Mouse (Mus musculus): ENCODE data around the gene Prr19. TPM values are rescaled to one million over a fixed set of nuclear protein-coding genes. Genes with fewer than 3 reads are reported as not detected.

Prr19 gene
- polyA plus RNA-seq, 1 experiment: 0.20 TPM

DNA sequence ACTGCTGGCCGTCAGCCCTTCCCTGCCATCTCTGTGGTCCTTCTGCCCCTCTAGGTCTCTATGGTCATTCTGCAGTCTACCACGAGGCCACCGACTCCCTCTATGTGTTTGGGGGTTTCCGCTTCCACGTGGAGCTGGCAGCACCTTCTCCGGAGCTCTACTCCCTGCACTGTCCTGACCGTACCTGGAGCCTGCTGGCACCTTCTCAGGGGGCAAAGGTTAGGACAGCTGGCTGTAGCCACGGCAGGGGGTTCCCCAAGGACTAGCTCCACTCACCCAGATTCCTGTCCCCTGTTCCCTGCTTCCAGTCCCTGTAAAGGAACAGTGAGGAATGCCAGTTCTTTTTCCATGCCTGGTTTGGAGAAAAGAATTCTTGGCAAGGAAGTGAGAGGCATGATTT is 47.6 kb downstream of the Prr19 start:
- no peaks in the 10 kb centered on the region for H3K27me3 ChIP-seq (ENCODE audit: control insufficient read depth, insufficient read depth, low read length)
- no peak for DNase-seq
- no peaks in the 10 kb centered on the region for H3K4me1 ChIP-seq (ENCODE audit: control insufficient read depth, insufficient read depth, low read length)
- no peak overlapping the region for H3K27ac ChIP-seq (ENCODE audit: insufficient read depth, low read length)
- 83% methylated on average over 8 of the region's 8 CpGs for WGBS
- no peak overlapping the region for H3K4me3 ChIP-seq (replicated peaks; ENCODE audit: insufficient read depth, low read depth, low read length)
- TF ChIP-seq POLR2A (IDR thresholded peaks at IDR 0.05; ENCODE audit: borderline replicate concordance, insufficient read depth, low read length) (no peak), CTCF (IDR thresholded peaks at IDR 0.05; ENCODE audit: borderline replicate concordance, insufficient read depth, low read depth, low read length) (no peak)

Other genes with a start within 250 kb of the Prr19 start
- gene Grik5, start 229.1 kb upstream of the Prr19 start, polyA plus RNA-seq (2012; rRNA removed): 74.6 and 77.4 TPM in 2 replicates
- 44.3 and 45.7 TPM in 2 replicates for gene Zfp574, start 228.8 kb upstream of the Prr19 start, polyA plus RNA-seq (2012; rRNA removed)
- gene Pou2f2, start 121.7 kb upstream of the Prr19 start, polyA plus RNA-seq (2012; rRNA removed): 8.4 and 10.6 TPM in 2 replicates
- gene Dedd2, start 80.8 kb upstream of the Prr19 start, polyA plus RNA-seq (2012; rRNA removed): 29.0 and 29.6 TPM in 2 replicates
- gene Zfp526, start 80.0 kb upstream of the Prr19 start, polyA plus RNA-seq (2012; rRNA removed): 9.2 and 10.9 TPM in 2 replicates
- 226 and 230 TPM in 2 replicates for gene Gsk3a, start 63.6 kb upstream of the Prr19 start, polyA plus RNA-seq (2012; rRNA removed)
- 14.3 and 14.8 TPM in 2 replicates for gene Erf, start 50.6 kb upstream of the Prr19 start, polyA plus RNA-seq (2012; rRNA removed)
- 121 and 124 TPM in 2 replicates for gene Cic, start 33.7 kb upstream of the Prr19 start, polyA plus RNA-seq (2012; rRNA removed)
- 41.9 and 42.6 TPM in 2 replicates for gene Pafah1b3, start 3.4 kb upstream of the Prr19 start, polyA plus RNA-seq (2012; rRNA removed)
- gene Tmem145, start 4.7 kb downstream of the Prr19 start, polyA plus RNA-seq (2012; rRNA removed): 226 and 246 TPM in 2 replicates
- gene Megf8, start 15.8 kb downstream of the Prr19 start, polyA plus RNA-seq (2012; rRNA removed): 76.8 and 77.8 TPM in 2 replicates
- gene Cnfn, start 68.3 kb downstream of the Prr19 start, polyA plus RNA-seq (2012; rRNA removed): 0.59 TPM in 1 of 2 replicates, not detected in the other
- gene Lipe, start 97.3 kb downstream of the Prr19 start, polyA plus RNA-seq (2012; rRNA removed): 12.1 and 12.3 TPM in 2 replicates
- not detected in 2 replicates for gene Cxcl17, start 111.5 kb downstream of the Prr19 start, polyA plus RNA-seq (2012; rRNA removed)
- gene Ceacam1, start 176.2 kb downstream of the Prr19 start, polyA plus RNA-seq (2012; rRNA removed): 3.5 and 4.1 TPM in 2 replicates
- 0.38 and 0.57 TPM in 2 replicates for gene Ceacam2, start 238.4 kb downstream of the Prr19 start, polyA plus RNA-seq (2012; rRNA removed)

All from cerebellum, adult 2 months (tissue).